Mouse (Mus musculus) layer of hippocampus, postnatal 14 days (tissue): ENCODE measurements around the gene Zfp384. TPM values are rescaled to one million over a fixed set of nuclear protein-coding genes. Genes with fewer than 3 reads are reported as not detected.

Experiments used
- DNase-seq, 2 experiments: peaks; one replicate each; pipeline ENCODE4 v3.0.0; 2021 to 2022; ENCODE audit warnings: low spot score in 2 of 2, mixed read lengths in 1 of 2
- long read RNA-seq, 2 experiments: library from polyadenylated mRNA; stranded (forward); transcript quantifications; one replicate each; pipeline ENCODE4 v2.0.0; 2021
- total RNA-seq, 2 experiments: library from RNA; stranded (reverse); gene quantifications; 2 replicates each; pipeline ENCODE4 v1.2.3; 2021

Gene Zfp384
- 10 to 100 TPM; 41.9 to 49.2 TPM for total RNA-seq
- long read RNA-seq, experiment 1, partial matches to known transcripts: 9 of 29 reads
- long read RNA-seq, experiment 1, other reads (novel, unspliced or antisense): 13 of 29 reads
- long read RNA-seq, experiment 2, partial matches to known transcripts: 14 of 27 reads
- long read RNA-seq, experiment 2, other reads (novel, unspliced or antisense): 9 of 27 reads

DNA sequence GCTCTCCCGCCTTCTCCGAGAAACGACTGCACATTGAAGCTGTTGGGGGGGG is at the start of gene Zfp384:
TSS of gene Zfp384 (plus strand) at position 17 of the 52 bp plus-strand sequence.
- no peak for DNase-seq

DNA sequence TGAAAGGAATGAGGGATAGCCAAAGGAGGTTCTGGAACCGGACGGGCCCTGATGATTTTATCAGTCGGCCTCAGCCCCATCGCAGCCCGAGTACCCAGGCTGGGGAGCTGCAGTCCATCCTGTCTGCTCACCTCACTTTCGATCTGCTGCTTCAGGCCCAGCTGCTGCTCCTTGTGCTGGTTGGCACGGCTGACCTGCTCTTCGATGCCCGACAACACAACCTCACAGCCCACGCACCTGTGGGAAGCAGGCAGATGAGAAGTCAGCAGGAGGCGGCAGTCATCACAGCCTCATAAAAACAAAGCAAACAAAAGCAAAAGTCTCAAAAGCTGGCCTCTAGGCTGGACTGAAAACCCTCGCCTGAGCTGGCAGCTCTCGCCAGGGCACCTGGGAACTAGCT is 49.0 kb upstream of the Zfp384 start:
- no peak for DNase-seq

DNA sequence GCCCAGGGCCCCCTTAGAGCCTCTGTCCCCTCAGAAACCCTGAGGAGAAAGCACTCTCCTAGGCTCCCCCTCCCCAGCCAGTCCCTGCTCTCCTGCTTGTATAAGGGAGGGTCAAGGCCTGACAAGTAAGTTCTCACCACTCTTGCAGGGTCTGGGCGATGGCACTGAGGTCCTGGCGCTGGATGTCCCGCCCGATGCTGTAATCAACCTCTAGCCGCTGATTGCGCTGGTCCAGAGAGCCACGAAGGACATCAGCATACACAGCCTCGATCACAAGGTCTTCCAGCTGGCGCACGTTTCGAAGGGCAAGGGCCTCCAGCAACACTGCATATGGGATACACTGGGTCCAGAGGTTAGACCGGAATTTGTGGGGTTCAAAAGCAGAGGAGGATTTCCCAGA is 47.9 kb upstream of the Zfp384 start:
- no peak for DNase-seq

DNA sequence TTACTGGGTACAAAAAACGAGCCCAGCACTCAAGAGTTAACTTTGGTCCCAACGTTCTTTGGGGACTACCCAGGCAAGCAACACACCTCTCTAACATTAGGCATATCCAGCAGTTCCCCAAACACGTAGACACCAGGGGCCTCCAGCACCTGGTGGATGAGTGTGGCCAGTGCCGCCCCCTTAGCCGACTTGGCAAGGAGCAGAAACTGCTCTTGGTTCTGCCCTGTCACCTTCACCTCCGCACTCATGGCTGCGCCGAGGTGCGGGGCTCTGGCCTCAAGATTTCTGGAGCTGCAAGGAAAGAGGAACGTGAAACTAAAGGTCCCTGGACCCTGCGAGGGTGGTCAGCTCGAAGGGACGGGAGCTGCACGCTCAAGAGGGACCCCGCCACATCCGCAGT is 44.3 kb upstream of the Zfp384 start:
- DNase-seq: peak in 1 of 2 experiments; percentile 27

DNA sequence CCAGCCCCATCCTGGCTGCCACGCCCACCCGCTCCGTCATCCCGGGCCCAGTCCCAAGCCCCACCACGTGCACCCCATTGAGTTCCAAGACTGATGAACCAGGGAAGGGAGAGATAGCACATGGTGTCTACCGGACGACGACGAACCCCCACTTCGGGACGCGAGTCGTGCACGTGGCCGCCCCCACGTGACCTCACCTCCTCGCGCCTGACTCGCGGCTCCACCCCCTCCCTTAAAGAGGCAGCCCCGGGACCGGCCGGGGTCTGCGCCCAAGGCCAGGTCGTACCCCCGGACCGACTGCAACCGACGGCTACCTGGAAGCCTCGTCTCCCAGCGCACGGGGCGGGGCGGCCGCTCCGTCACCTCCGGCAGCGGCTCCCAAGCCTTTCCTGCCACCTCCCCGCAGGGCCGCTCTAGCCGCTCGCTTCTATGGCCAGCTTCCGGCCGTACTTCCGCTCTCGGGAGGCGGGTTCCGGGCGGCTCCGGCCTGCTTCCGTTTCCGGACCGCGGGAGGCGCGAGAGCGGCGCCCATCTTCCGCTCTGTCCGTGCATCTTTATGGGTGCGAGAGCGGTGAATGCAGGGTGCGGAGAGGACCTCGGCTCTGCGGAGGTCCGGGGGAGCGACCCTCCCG is 43.7 kb upstream of the Zfp384 start, which contains the start of gene Cops7a:
TSS of gene Cops7a (minus strand) at position 451 of the 632 bp plus-strand sequence.
- DNase-seq: peak; percentile 95 to 97

DNA sequence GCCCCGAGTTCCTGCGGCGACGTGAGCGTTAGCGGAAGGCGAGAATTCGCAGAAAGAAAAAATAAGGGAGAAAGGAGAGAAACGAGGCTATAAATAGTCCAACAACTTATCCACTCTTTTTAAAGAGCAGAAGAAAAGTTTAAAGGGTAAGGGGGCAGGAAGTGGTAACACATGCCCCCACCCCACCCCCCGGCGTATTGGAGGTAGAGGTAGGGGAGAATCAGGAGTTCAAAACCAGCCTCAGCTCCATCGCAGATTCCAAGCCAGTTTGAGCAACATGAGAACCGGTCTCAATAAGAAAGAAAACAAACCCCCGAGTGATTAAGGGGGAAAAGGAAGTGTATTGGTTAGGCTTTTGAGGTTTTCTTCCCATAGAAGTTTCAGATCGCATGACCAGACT is 43.2 kb upstream of the Zfp384 start:
- no peak for DNase-seq

DNA sequence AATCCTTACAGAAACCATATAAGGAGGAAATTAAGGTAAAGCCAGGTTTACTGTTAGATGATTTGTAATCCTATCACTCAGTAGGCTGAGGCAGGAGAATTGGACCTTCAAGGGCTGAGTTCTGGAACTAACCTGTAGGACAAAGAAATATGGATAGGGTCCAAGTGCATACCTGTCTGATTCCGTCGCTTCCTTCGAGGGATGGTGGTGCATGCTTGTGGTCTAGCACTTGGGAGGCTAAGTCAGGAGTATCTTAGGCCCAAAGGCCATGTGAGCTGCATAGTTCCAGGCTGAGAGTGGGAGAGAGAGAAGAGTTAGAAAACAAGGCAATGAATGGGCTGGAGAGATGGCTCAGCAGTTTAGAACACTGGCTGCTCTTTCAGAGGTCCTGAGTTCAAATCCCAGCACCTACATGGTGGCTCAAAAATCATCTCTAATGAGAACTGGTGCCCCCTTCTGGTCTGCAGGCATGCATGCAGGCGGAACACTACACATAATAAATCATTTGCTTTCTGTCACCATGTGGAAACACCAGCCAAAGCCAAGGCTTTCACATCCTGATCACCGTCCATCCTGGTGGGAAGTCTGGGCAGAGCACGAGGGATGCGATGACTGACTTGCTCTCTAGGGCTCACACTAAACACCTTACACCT is 42.4 kb upstream of the Zfp384 start:
- DNase-seq: no peak

DNA sequence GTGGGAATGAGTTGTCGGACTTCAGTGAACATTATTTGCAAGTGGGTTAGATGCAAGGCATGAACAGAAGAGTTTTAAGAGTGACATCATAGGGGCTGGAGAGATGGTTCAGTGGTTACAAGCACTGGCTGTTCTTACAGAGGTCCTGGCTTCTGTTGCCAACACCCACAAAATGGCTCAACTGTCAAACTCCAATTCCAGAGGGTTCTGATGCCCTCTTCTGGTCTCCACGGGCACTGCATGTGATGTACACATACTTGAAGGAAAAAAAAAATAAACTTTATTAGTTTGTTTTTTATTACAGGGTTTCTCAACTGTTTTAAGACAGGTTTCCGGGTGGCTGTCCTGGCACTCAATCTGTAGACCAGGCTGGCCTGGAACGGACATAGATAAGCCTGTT is 41.2 kb upstream of the Zfp384 start:
- DNase-seq: peak in 1 of 2 experiments; percentile 28

DNA sequence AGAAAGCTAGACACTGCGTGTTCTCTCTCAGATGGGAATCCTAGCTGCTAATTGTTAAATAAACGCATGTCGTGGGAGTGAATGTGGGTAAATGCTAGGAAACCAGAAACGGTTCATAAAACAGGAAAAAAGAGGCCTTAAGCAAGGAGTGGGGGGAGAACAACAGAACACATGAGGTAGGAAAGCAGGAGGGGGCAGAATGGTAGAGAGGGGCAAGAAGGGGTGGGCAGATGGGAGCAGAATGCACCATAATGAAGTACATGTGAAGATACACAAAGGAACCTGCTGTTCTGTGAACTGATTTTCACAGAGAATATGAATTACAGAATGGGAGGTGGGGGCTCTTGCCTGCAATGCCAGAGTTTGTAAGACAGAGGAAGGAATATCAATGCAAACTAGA is 16.7 kb upstream of the Zfp384 start:
- peak in 1 of 2 experiments; percentile 58 for DNase-seq

DNA sequence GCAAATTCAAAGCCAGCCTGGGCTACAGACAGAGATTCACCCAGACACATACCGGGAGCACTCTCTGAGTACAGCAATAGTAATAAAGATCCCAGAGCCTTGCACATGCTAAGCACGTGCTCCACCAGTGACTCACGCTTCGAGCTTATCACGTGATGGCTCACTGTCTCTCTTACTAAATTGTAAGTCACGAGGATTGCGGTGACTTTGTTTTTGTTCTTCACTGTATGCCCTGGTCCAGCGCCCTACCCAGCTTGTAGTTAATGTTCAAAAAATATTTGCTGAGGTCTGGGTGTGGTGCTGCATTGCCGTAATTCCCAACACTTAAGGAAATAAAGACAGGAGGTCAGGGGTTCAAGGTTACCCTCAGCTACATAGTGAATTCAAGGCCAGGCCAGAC is 15.6 kb upstream of the Zfp384 start:
- DNase-seq: peak in 1 of 2 experiments; percentile 16

DNA sequence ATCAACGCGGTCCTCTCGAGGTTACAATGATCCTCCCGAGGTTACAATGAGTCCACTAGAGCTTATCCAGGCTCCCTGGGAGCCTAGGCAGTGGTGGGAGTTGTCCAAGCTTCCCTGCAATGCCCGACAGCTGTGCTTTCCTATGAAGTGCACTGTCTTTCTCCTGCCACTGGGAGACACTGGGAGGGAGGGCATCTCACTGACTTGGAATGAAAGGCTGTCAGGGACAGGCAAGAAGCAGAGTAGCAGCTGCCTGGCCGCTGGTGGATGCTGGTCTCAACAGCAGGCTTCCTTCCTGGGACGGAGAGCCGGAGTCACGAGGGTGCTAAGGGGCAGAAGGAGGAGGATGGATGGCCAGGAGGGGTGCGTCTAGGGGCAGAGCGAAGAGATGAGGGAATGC is 15.1 kb upstream of the Zfp384 start:
- DNase-seq: peak in 1 of 2 experiments; percentile 18

DNA sequence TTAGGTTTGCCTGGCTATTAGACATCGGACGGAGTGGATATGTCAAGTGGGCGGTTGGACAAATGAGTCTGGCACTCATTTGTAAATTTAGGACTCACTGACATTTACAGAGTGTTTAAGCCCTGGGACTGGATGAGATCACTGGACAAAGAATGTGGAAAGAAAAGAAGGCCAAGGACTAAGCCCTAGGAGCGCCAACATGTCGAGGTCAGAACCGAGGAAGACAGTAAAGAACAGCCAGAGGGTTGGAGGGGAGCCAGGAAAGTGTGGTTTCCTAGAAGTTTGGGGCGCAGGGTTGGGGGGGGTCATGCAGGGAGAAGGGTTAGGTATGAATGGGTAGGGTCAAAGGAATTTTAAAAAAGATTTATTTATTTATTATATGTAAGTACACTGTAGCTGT is 13.7 kb upstream of the Zfp384 start:
- no peak for DNase-seq

DNA sequence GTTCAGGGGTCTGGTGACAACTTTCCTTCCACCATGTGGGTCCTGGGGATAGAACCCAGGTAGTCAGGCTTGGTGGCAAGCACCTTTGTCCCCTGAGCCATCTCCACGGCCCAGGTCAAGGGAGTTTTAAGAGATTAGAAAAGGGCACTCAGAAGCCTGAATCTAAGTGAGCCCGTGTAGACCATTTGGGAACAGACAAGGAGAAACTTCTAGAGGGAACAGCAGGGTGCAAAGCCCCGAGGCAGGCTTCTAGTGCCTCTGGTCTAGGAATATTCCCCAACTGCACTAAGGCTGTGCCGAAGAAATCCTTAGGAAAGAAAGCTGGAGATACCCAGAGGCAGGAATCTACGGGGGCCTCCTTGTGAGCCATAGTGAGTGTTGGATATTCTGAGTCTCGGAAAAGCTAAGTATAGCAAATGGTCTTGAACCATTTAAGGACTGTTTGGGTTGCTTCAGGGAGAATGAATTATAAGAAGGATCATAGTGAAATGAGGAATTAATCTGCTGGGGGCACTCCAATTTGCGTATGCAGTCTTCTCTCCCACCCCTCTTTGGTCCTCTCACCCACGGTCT is 13.0 kb upstream of the Zfp384 start:
- DNase-seq: peak in 1 of 2 experiments; percentile 18

DNA sequence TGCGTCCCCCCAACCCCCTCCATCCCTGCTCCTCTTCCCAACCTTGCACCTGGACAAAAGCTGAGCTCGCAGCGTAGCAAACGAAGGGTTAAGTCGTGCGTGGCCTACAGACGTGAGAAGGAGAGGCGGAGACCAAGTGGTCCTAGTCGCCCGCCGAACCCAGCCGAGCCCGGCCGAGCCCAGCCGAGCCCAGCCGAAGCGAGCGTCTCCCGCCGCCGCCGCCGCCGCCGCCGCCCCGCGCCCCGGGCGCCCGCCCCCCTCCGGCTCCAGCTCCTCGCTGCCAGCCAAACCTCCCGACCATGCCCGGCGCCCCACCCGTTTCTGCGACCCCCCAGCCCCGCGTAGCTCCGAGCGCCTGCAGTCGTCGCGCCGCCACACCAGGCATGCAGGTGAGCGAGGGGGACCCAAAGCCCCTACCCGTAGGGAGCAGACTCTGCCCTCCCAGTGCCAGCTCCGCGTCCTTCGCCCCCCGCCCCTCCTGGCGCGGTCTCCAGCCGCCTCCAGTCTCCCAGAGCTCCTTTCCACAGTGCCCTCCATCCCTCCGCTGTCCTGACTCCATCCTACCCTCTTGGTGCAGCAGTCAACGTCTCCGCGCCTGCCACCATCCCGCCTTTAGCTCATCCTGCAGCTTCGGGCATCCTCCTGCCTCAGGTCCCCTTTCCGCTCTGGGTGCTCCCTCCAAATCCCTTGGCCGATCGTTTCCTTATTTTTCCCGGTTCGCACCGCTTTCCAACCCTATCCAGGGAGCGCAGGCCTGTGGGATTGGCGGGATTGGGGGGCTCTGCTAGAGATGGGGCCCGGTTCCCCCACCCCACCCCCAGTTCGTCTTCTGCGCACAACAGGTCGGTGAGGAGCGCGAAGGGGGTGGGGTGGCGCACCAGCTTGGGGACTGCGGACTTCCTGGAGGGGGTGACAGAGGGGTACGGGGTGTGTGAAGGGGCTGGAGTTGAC is 12.1 kb upstream of the Zfp384 start, which contains the start of gene Pianp:
TSS of gene Pianp (plus strand) at position 144 of the 951 bp plus-strand sequence.
- DNase-seq: peak; percentile 79

DNA sequence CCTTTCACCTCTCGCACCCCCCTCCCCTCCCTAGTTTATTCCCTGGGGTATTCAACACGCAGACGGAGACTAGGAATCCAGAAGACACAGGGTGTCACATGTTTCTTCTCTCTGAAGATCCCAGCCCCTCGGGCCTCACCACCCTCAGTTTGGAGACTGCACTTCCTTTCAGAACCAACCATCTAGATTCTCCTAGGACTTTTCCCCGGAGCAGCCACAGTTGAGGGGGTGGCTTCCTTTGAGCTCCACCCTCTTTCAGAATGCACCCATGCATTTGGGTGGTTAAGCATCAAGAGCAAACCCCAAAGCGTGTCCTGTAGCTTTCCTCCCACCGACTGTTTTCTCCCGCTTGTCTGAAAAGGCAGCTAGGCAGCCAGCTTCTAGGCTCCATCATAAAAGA is 10.9 kb upstream of the Zfp384 start:
- peak in 1 of 2 experiments; percentile 69 for DNase-seq

DNA sequence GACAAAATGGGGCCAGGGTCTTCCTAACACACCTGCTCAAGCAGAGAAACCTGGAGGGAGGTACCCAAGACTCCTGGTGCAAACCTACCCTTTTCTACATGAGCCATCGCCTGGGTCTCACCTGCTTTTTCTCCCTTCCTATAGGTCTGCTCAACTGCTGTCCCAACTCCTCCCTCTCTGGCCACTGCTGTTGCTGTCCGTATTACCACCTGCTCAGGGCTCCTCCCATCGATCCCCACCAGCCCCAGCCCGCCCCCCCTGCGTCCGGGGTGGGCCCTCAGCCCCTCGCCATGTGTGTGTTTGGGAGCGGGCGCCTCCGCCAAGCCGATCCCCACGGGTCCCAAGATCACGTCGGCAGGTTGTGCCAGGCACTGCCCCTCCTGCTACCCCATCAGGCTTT is 9.9 kb upstream of the Zfp384 start:
- no peak for DNase-seq

DNA sequence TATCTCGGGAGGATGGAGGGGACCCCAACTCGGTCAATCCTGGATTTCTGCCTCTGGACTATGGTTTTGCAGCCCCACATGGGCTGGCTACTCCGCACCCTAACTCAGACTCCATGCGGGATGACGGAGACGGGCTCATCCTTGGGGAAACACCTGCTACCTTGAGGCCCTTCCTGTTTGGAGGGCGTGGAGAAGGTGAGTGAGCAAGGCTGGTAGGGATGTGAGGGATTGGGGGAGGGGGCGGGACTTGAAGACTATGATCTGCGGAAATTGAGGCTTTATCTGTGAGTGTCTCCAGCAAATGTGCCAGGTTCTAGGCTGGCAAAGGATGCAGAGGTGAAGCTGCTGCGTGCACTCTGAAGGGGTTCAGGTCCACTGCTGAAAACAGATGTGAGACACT is 9.4 kb upstream of the Zfp384 start:
- DNase-seq: no peak

DNA sequence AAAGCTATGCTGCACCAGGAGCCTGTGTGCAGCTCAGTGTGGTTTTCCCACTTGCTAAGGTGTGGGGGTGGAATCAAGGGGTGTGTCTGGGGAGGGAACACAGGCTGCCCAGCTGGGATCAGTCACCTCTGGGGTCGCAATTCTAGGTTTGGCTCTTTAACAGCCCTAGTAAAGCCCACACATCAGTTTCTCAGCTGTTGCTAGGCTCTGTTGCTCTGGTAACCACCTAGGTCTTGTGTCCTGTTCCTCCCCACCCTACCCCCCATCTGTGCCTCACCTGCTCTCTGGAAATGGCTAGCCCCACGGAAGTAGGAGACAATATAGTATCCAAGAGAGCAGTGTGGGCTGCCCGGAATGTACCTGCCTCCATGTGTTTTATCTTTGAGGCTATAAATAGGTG is 5.2 kb upstream of the Zfp384 start:
- DNase-seq: no peak

DNA sequence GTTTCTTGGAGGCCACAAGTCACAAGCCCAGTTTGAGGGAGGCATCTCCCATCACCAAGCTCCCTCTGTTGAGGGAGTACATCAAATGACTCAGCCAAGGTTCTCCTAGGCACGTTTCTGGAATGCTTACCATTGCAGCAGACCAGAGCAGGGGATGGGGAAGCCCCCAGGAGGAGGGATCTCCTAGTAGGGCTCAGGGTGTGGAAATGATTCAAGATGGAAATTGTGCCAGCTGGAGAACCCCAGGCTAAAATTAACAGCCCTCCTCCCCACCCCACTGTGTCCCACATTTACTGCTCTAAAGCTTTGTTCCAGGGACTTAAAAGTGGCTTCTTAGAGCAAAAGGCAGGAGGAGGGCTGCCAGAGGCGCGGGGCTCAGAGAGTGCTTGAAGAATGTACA is 3.9 kb upstream of the Zfp384 start:
- no peak for DNase-seq

DNA sequence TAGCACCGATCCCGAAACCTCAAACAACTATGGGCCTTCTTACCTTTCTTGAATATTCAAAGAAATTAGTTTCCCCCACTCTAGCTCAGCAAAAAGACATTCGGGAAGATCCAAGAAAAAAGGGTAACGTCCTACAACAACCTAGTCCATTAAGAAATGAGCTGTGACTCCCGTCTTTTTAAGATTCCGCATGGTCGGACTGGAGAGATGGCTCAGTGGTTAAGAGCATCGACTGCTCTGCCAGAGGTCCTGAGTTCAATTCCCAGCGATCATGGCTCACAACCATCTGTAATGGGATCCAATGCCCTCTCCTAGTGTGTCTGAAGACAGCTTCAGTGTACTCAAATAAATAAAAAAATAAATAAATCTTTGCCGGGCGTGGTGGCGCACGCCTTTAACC is 885 bp upstream of the Zfp384 start:
- no peak for DNase-seq

DNA sequence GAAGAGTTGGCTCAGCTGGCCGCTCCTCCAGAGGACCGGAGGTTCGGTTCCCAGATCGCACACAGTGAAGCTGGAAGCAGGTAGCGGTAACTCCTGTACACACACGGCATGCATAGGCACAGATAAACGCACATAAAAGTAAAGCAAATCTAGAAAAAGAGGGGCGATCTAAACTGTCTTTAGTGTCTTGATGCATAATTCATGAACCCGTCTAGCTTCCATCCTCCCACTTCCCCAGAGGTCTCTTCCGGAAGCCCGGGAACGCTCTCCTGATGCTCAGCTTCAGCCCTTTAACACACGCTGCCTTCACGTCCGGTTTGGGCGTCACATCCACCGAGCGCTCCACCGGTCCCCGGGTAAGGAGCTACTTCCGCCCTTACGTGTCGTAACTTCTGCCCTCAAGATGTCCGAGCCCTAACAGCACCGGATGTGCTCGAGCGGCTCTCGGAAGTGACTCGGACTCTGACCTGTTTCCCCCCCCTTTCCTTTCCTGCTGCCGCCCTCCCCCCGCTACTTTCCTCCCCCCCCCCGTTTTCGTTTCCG is 288 bp upstream of the Zfp384 start:
- peak; percentile 96 to 100 for DNase-seq
